8 mouse cellular contexts compared by ENCODE assay signal in the genomic region with DNA sequence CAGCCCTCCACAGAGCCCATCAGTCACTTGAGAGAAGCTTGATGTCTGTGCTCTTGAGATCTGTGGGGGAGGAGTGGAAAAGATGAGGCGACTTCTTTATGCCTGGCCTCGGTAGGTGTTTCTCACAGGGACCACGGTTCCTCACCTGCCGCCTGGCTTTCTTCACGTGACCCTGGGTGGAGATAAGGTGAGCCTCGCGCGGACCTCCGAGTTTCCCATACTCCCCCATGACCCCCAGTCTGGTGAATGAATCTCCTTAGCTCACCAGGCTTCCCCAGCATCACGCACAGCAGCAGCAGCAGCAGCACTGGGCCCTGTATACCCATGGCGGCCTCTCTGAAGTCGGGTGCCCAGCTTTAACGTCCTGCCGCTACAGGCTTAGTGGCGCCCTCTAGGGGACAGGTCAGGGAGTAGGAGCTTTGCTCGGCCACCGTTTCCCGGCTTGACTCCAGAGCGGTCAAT. TPM values are rescaled to one million over a fixed set of nuclear protein-coding genes. Genes with fewer than 3 reads are reported as not detected.
DNase-seq lines count a peak whose midpoint lies in the region; ATAC-seq and TF ChIP-seq lines count a peak whose summit lies in the region.

A gene (plus strand): TSS at position 44 of the 462 bp plus-strand sequence.
A gene (minus strand): TSS at position 361 of the 462 bp plus-strand sequence.

- peak; percentile 68 for ATAC-seq in lung, embryonic 15.5 days (ENCODE audit: borderline replicate concordance, extremely low read depth, low FRiP score, low TSS enrichment)
- ATAC-seq in neutrophil, adult 5-6 weeks (ENCODE audit: extremely low read depth, insufficient number of reproducible peaks, low FRiP score, poor library complexity, severe bottlenecking), result peak; percentile 60

- no peak within 1 kb of the TSS for H3K9ac ChIP-seq in lung, embryonic 15.5 days

- peak; percentile 67 for TF ChIP-seq CTCF in kidney, adult 2 months (conservative IDR thresholded peaks at IDR 0.05; ENCODE audit: insufficient read depth, insufficient read length, low read depth, low read length)

- H3K27ac ChIP-seq in kidney, adult 2 months (ENCODE audit: insufficient read depth, low read depth, low read length), result no peak within 1 kb of the TSS
- no peak within 1 kb of the TSS for H3K27ac ChIP-seq in lung, embryonic 15.5 days

- H3K4me2 ChIP-seq in lung, embryonic 15.5 days, result peak within 1 kb of the TSS; percentile 42

- DNase-seq in urinary bladder, postnatal 25 days (ENCODE audit: low spot score), result peak; percentile 42
- no peak for DNase-seq in urinary bladder, adult 18-20 months (ENCODE audit: low spot score in 2 of 2)
- DNase-seq in cerebellum, postnatal 36 days, result peak; percentile 65 to 66
- peak; percentile 25 to 38 for DNase-seq in gastrocnemius, postnatal 36 days
- DNase-seq in kidney, adult 2 months, result peak; percentile 55
- DNase-seq in adipocyte (ENCODE audit: low spot score), result no peak

- TF ChIP-seq POLR2A in kidney, adult 2 months (IDR thresholded peaks at IDR 0.05; ENCODE audit: low read depth, low read length), result no peak

- intact Hi-C loops in gastrocnemius, postnatal 36 days (cut with DNase I), result loop anchor here (2.0 kb wide), 1 partner anchor 69 kb away; no protein-coding TSS in a partner anchor

- no peaks in the 10 kb centered on the region for H3K36me3 ChIP-seq in kidney, adult 2 months (ENCODE audit: control insufficient read depth, insufficient read depth, low read length)
- H3K36me3 ChIP-seq in lung, embryonic 15.5 days, result no peaks in the 10 kb centered on the region

- H3K4me1 ChIP-seq in kidney, adult 2 months (ENCODE audit: control insufficient read depth, insufficient read depth, low read length), result no peaks in the 10 kb centered on the region
- no peaks in the 10 kb centered on the region for H3K4me1 ChIP-seq in lung, embryonic 15.5 days

- H3K27me3 ChIP-seq in kidney, adult 2 months (replicated peaks; ENCODE audit: control insufficient read depth, insufficient read depth, low read length), result 0 out of 2 replicates have a peak, but pooled peaks cover 2% of the 10 kb centered on the region
- H3K27me3 ChIP-seq in lung, embryonic 15.5 days, result 0 out of 2 replicates have a peak, but pooled peaks cover 4% of the 10 kb centered on the region

- WGBS in kidney, adult 2 months, result 16% methylated on average over 19 of the region's 19 CpGs
- WGBS in lung, embryonic 15.5 days, result 11% methylated on average over 19 of the region's 19 CpGs

- no peaks in the 10 kb centered on the region for H3K9me3 ChIP-seq in lung, embryonic 15.5 days

- no peak within 1 kb of the TSS for H3K4me3 ChIP-seq in kidney, adult 2 months (ENCODE audit: insufficient read depth, low read depth, low read length)
- H3K4me3 ChIP-seq in lung, embryonic 15.5 days, result peak within 1 kb of the TSS; percentile 8; the same call in 1 of the 2 replicates

RNA-seq across cellular contexts. Expression of the first gene that starts in this region (rescaled TPM):
- not detected for total RNA-seq in gastrocnemius, postnatal 36 days (2021)
- polyA plus RNA-seq in kidney, adult 2 months (2012; rRNA removed), result not detected in 2 replicates
- polyA plus RNA-seq in lung, embryonic 15.5 days (2015; fragmentation: Nextera tagmentation; extraction: Ambion mirVana), result not detected in 2 replicates
- total RNA-seq in neutrophil, adult 5-6 weeks (2017), result 0.37 and 0.93 TPM in 2 replicates

RNA-seq across cellular contexts. Expression of the second gene that starts in this region (rescaled TPM):
- total RNA-seq in gastrocnemius, postnatal 36 days (2021), result under 1 TPM in 1 of 2 experiments, not detected in 1; 0.37 TPM
- polyA plus RNA-seq in kidney, adult 2 months (2012; rRNA removed), result 0.08 and 0.16 TPM in 2 replicates
- polyA plus RNA-seq in lung, embryonic 15.5 days (2015; fragmentation: Nextera tagmentation; extraction: Ambion mirVana), result 1.1 and 1.3 TPM in 2 replicates
- total RNA-seq in neutrophil, adult 5-6 weeks (2017), result not detected in 2 replicates

Comparison
In these comparisons a context has a peak if more than half of its experiments do, and no peak if none do; other contexts are left out.
1. DNase-seq: peak in urinary bladder, postnatal 25 days (single experiment) and cerebellum, postnatal 36 days (2 of 2); none in urinary bladder, adult 18-20 months (0 of 2) and adipocyte (single experiment).
2. Peak in DNase-seq in gastrocnemius, postnatal 36 days; RNA of the genes that start here not detected or under 1 TPM.
3. Peak in DNase-seq in kidney, adult 2 months; RNA of the genes that start here not detected or under 1 TPM.
4. Peak in ATAC-seq in neutrophil, adult 5-6 weeks; RNA of the genes that start here not detected or under 1 TPM.